Mouse (Mus musculus): ENCODE data around the gene Gm1043. TPM values are rescaled to one million over a fixed set of nuclear protein-coding genes. Genes with fewer than 3 reads are reported as not detected.

Gene Gm1043
- polyA plus RNA-seq, 1 experiment, result not detected

GRCm38 (mm10) chr5:37073660-37074059, 11.5 kb upstream of the Gm1043 start:
- Histone ChIP-seq H3K36me3 (ENCODE audit: control insufficient read depth, insufficient read depth) (no peaks in the 10 kb centered on the region), H3K27me3 (ENCODE audit: control insufficient read depth, insufficient read depth, insufficient read length) (peaks cover 13% of the 10 kb centered on the region), H3ac (ENCODE audit: control insufficient read depth, insufficient read length, low read depth) (no peak overlapping the region), H3K79me2 (ENCODE audit: control insufficient read depth, insufficient read depth) (no peaks in the 10 kb centered on the region), H3K4me3 (ENCODE audit: insufficient read depth, poor library complexity, severe bottlenecking) (no peak overlapping the region), H3K79me3 (ENCODE audit: low read depth) (no peaks in the 10 kb centered on the region)
- TF ChIP-seq MYOD1 (IDR thresholded peaks at IDR 0.05; ENCODE audit: control insufficient read depth, insufficient read length, low read depth) (no peak), CEBPB (IDR thresholded peaks at IDR 0.05; ENCODE audit: low read depth) (no peak), USF1 (IDR thresholded peaks at IDR 0.05; ENCODE audit: low read depth) (no peak), FOSL1 (IDR thresholded peaks at IDR 0.05; ENCODE audit: insufficient read depth, low read length, poor library complexity, severe bottlenecking) (no peak), MYOG (IDR thresholded peaks at IDR 0.05; ENCODE audit: control insufficient read depth, extremely low read depth, insufficient read length) (no peak), MAX (IDR thresholded peaks at IDR 0.05) (no peak), CTCF (IDR thresholded peaks at IDR 0.05; ENCODE audit: control insufficient read depth, insufficient read depth, insufficient read length) (no peak)

GRCm38 (mm10) chr5:37076692-37077329, 8.4 kb upstream of the Gm1043 start:
- no peak for TF ChIP-seq USF1 (IDR thresholded peaks at IDR 0.05; ENCODE audit: low read depth)
- TF ChIP-seq CEBPB (IDR thresholded peaks at IDR 0.05; ENCODE audit: low read depth), result no peak
- no peak for TF ChIP-seq MYOG (IDR thresholded peaks at IDR 0.05; ENCODE audit: control insufficient read depth, extremely low read depth, insufficient read length)
- TF ChIP-seq CTCF (IDR thresholded peaks at IDR 0.05; ENCODE audit: control insufficient read depth, insufficient read depth, insufficient read length), result no peak
- peak; percentile 75 for TF ChIP-seq MYOD1 (IDR thresholded peaks at IDR 0.05; ENCODE audit: control insufficient read depth, insufficient read length, low read depth)
- TF ChIP-seq MAX (IDR thresholded peaks at IDR 0.05), result no peak
- no peak for TF ChIP-seq FOSL1 (IDR thresholded peaks at IDR 0.05; ENCODE audit: insufficient read depth, low read length, poor library complexity, severe bottlenecking)
- Histone ChIP-seq H3K79me2 (ENCODE audit: control insufficient read depth, insufficient read depth) (no peaks in the 10 kb centered on the region), H3K4me3 (ENCODE audit: insufficient read depth, poor library complexity, severe bottlenecking) (no peak overlapping the region), H3K79me3 (ENCODE audit: low read depth) (no peaks in the 10 kb centered on the region), H3K27me3 (ENCODE audit: control insufficient read depth, insufficient read depth, insufficient read length) (peaks cover under 1% of the 10 kb centered on the region), H3ac (ENCODE audit: control insufficient read depth, insufficient read length, low read depth) (no peak overlapping the region), H3K36me3 (ENCODE audit: control insufficient read depth, insufficient read depth) (no peaks in the 10 kb centered on the region)

- H3K79me2 ChIP-seq (ENCODE audit: control insufficient read depth, insufficient read depth), result no peaks in the 10 kb centered on the region
- no peaks in the 10 kb centered on the region for H3K79me3 ChIP-seq (ENCODE audit: low read depth)
- peaks cover 5% of the 10 kb centered on the region for H3K27me3 ChIP-seq (ENCODE audit: control insufficient read depth, insufficient read depth, insufficient read length)
- no peak for TF ChIP-seq USF1 (IDR thresholded peaks at IDR 0.05; ENCODE audit: low read depth)
- no peak for TF ChIP-seq CEBPB (IDR thresholded peaks at IDR 0.05; ENCODE audit: low read depth)
- TF ChIP-seq MYOG (IDR thresholded peaks at IDR 0.05; ENCODE audit: control insufficient read depth, extremely low read depth, insufficient read length), result no peak
- no peak for TF ChIP-seq MAX (IDR thresholded peaks at IDR 0.05)
- no peak for TF ChIP-seq FOSL1 (IDR thresholded peaks at IDR 0.05; ENCODE audit: insufficient read depth, low read length, poor library complexity, severe bottlenecking)
- TF ChIP-seq CTCF (IDR thresholded peaks at IDR 0.05; ENCODE audit: control insufficient read depth, insufficient read depth, insufficient read length), result no peak
- no peak for TF ChIP-seq MYOD1 (IDR thresholded peaks at IDR 0.05; ENCODE audit: control insufficient read depth, insufficient read length, low read depth)
- H3ac ChIP-seq (ENCODE audit: control insufficient read depth, insufficient read length, low read depth), result no peak overlapping the region
- no peak overlapping the region for H3K4me3 ChIP-seq (ENCODE audit: insufficient read depth, poor library complexity, severe bottlenecking)
- no peaks in the 10 kb centered on the region for H3K36me3 ChIP-seq (ENCODE audit: control insufficient read depth, insufficient read depth)
Observed at GRCm38 (mm10) chr5:37077330-37077698, 7.9 kb upstream of the Gm1043 start.

- Histone ChIP-seq H3K79me3 (ENCODE audit: low read depth) (no peaks in the 10 kb centered on the region), H3K79me2 (ENCODE audit: control insufficient read depth, insufficient read depth) (no peaks in the 10 kb centered on the region), H3K27me3 (ENCODE audit: control insufficient read depth, insufficient read depth, insufficient read length) (peaks cover 11% of the 10 kb centered on the region), H3ac (ENCODE audit: control insufficient read depth, insufficient read length, low read depth) (no peak overlapping the region), H3K4me3 (ENCODE audit: insufficient read depth, poor library complexity, severe bottlenecking) (no peak overlapping the region), H3K36me3 (ENCODE audit: control insufficient read depth, insufficient read depth) (no peaks in the 10 kb centered on the region)
- no peak for TF ChIP-seq MYOG (IDR thresholded peaks at IDR 0.05; ENCODE audit: control insufficient read depth, extremely low read depth, insufficient read length)
- no peak for TF ChIP-seq USF1 (IDR thresholded peaks at IDR 0.05; ENCODE audit: low read depth)
- no peak for TF ChIP-seq CTCF (IDR thresholded peaks at IDR 0.05; ENCODE audit: control insufficient read depth, insufficient read depth, insufficient read length)
- no peak for TF ChIP-seq MYOD1 (IDR thresholded peaks at IDR 0.05; ENCODE audit: control insufficient read depth, insufficient read length, low read depth)
- no peak for TF ChIP-seq MAX (IDR thresholded peaks at IDR 0.05)
- TF ChIP-seq FOSL1 (IDR thresholded peaks at IDR 0.05; ENCODE audit: insufficient read depth, low read length, poor library complexity, severe bottlenecking), result no peak
- no peak for TF ChIP-seq CEBPB (IDR thresholded peaks at IDR 0.05; ENCODE audit: low read depth)
Observed at GRCm38 (mm10) chr5:37079484-37079883, 5.7 kb upstream of the Gm1043 start.

- H3K4me3 ChIP-seq (ENCODE audit: insufficient read depth, poor library complexity, severe bottlenecking), result no peak overlapping the region
- no peaks in the 10 kb centered on the region for H3K79me3 ChIP-seq (ENCODE audit: low read depth)
- H3K79me2 ChIP-seq (ENCODE audit: control insufficient read depth, insufficient read depth), result no peaks in the 10 kb centered on the region
- no peaks in the 10 kb centered on the region for H3K36me3 ChIP-seq (ENCODE audit: control insufficient read depth, insufficient read depth)
- H3K27me3 ChIP-seq (ENCODE audit: control insufficient read depth, insufficient read depth, insufficient read length), result peaks cover 22% of the 10 kb centered on the region
- no peak for TF ChIP-seq CEBPB (IDR thresholded peaks at IDR 0.05; ENCODE audit: low read depth)
- TF ChIP-seq MAX (IDR thresholded peaks at IDR 0.05), result no peak
- TF ChIP-seq CTCF (IDR thresholded peaks at IDR 0.05; ENCODE audit: control insufficient read depth, insufficient read depth, insufficient read length), result no peak
- no peak for TF ChIP-seq MYOG (IDR thresholded peaks at IDR 0.05; ENCODE audit: control insufficient read depth, extremely low read depth, insufficient read length)
- no peak for TF ChIP-seq USF1 (IDR thresholded peaks at IDR 0.05; ENCODE audit: low read depth)
- no peak for TF ChIP-seq FOSL1 (IDR thresholded peaks at IDR 0.05; ENCODE audit: insufficient read depth, low read length, poor library complexity, severe bottlenecking)
- TF ChIP-seq MYOD1 (IDR thresholded peaks at IDR 0.05; ENCODE audit: control insufficient read depth, insufficient read length, low read depth), result no peak
- H3ac ChIP-seq (ENCODE audit: control insufficient read depth, insufficient read length, low read depth), result no peak overlapping the region
Observed at GRCm38 (mm10) chr5:37080601-37081000, 4.6 kb upstream of the Gm1043 start.

Data from C2C12 (cell line).